Mouse (Mus musculus) urinary bladder, adult 18-20 months (tissue): Measurements from ENCODE around the gene Vmn2r118.

Experiments used
- DNase-seq, 2 experiments: peaks; one replicate each; pipeline ENCODE4 v3.0.0; 2022; ENCODE audit warnings: low spot score in 2 of 2, mixed read lengths in 2 of 2

Vmn2r118 gene

GRCm38 (mm10) chr17:55625092-55625491, at the start of gene Vmn2r118:
Gene Vmn2r118, minus strand, starts transcription at chr17:55625192.
- no peak for DNase-seq

DNA sequence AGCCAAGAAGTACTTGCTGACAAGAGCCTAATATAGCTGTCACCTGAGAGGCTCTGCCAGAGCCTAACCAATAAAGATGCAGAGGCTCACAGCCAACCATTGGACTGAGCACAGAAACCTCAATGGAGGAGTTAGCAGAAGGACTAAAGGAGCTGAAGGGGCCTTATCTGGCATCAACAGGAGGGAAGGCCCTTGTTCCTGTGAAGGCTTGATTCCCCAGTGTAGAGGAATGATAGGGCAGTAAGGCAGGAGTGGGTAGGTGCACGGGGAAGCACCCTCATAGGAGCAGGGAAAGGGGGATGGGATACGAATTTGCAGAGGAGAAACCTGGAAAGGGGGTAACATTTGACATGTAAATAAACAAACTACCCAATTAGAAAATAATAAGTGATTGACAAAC, 36.1 kb upstream of the Vmn2r118 start:
- no peak for DNase-seq

DNA sequence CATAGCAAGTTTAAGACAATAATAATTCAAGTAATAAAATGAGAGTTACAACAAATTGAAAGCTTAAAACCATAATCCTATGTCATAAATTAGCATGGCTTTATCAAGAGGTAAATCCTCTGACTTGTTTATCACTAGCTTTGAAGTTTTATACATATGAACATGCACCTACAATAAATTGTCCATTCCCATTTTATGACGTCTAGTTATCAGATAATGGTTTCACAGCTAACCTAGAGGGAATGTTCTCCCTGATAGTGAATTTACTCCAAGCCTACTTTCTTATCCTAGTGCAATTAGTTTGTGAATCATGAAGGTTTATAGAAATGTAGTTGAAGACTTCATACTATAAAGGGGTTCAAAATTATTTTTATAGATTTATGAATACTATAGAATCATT, 34.2 kb downstream of the Vmn2r118 start:
- DNase-seq = no peak

- DNase-seq = no peak
Measured at GRCm38 (mm10) chr17:55561774-55562173, 63.2 kb downstream of the Vmn2r118 start.

DNA sequence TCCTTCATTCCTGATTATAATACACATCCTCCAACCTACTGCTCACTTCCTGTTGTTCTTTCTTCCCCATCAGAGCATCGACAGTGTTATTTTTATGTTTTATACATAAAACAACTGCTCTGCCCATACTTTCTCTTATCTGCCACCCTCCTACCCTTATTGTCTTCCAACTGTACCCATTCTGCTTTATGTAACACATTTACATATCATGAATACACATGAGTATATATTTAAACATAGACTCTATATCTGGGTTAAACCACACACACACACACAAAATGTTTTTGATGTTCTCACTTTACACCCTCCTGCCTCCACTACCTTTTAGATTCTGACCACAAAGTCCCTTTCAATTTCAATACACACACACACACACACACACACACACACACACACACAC, 76.5 kb downstream of the Vmn2r118 start:
- DNase-seq = no peak
